Mouse (Mus musculus) olfactory bulb, adult 2 months (tissue): ENCODE measurements around the gene Nt5e.

ENCODE experiments used
- CTCF ChIP-seq: fragments of 200-500 bp; IDR thresholded peaks from 2 replicates; pipeline ENCODE4 v1.5.1; 2012; ENCODE audit warnings: low read depth, mild to moderate bottlenecking, low read length, moderate library complexity; ENCODE audit not compliant: insufficient read depth
- POLR2A ChIP-seq: fragments of 200-500 bp; IDR thresholded peaks from 2 replicates; pipeline ENCODE4 v1.6.1; 2012; ENCODE audit warnings: mild to moderate bottlenecking, low read depth, low read length, moderate library complexity; ENCODE audit not compliant: insufficient read depth

GRCm38 (mm10) chr9:88388826-88389225 lies 61.8 kb downstream of the Nt5e start:
- TF ChIP-seq POLR2A (no peak), CTCF (no peak)
